Mouse (Mus musculus) liver, embryonic 11.5 days (tissue): ENCODE data around the gene Schip1. TPM values are rescaled to one million over a fixed set of nuclear protein-coding genes. Genes with fewer than 3 reads are reported as not detected.

Experiments used
- ATAC-seq: fragments of 200-750 bp; cut with Nextera tagmentation; replicated peaks from 2 replicates; pipeline ENCODE4 v1.8.0; 2017; ENCODE audit warnings: moderate number of reproducible peaks, mild to moderate bottlenecking, moderate TSS enrichment, moderate library complexity; ENCODE audit not compliant: low FRiP score
- DNase-seq: peaks from one replicate; pipeline ENCODE4 v3.0.0-alpha.2; 2017; ENCODE audit warnings: low spot score
- H3K27ac ChIP-seq: fragments of 300-500 bp; sonication (generic); 2 replicates; pipeline ENCODE4 v1.5.1; 2014; ENCODE audit warnings: mild to moderate bottlenecking, low read depth, low read length, control low read depth
- H3K27me3 ChIP-seq: fragments of 300-500 bp; sonication (generic); replicated peaks from 2 replicates; pipeline ENCODE4 v1.6.1; 2014; ENCODE audit warnings: low read length, mixed read lengths; ENCODE audit not compliant: control insufficient read depth, insufficient read depth
- H3K36me3 ChIP-seq: fragments of 300-500 bp; sonication (generic); 2 replicates; pipeline ENCODE4 v1.6.1; 2014; ENCODE audit warnings: mild to moderate bottlenecking, low read length, moderate library complexity, mixed read lengths; ENCODE audit not compliant: control insufficient read depth, insufficient read depth
- H3K4me1 ChIP-seq: fragments of 300-500 bp; sonication (generic); replicated peaks from 2 replicates; pipeline ENCODE4 v1.6.1; 2014; ENCODE audit warnings: low read length, mixed read lengths; ENCODE audit not compliant: control insufficient read depth, insufficient read depth
- H3K4me2 ChIP-seq: fragments of 300-500 bp; sonication (generic); 2 replicates; pipeline ENCODE4 v1.6.1; 2014; ENCODE audit warnings: mild to moderate bottlenecking, control low read depth, moderate library complexity
- H3K4me3 ChIP-seq: fragments of 300-500 bp; sonication (generic); 2 replicates; pipeline ENCODE4 v1.5.1; 2014; ENCODE audit warnings: low read depth, low read length, control low read depth
- H3K9ac ChIP-seq: fragments of 300-500 bp; sonication (generic); 2 replicates; pipeline ENCODE4 v1.6.1; 2014; ENCODE audit warnings: low read depth, low read length, control low read depth
- H3K9me3 ChIP-seq: fragments of 300-500 bp; sonication (generic); 2 replicates; pipeline ENCODE4 v1.6.1; 2016; ENCODE audit warnings: low read length, inconsistent platforms, mixed read lengths; ENCODE audit not compliant: control insufficient read depth
- WGBS: fragments of 180-500 bp; shearing (Covaris S2); extraction: QIAGEN DNeasy Blood & Tissue Kit; methylation state at CpG from one replicate; pipeline ENCODE4 v1.1.7; 2014; 5-methylcytosine and 5-hydroxymethylcytosine counted together
- polyA plus RNA-seq: library from polyadenylated mRNA; unstranded; fragments of >200 nt; fragmentation: Nextera tagmentation; extraction: Ambion mirVana; gene quantifications from 2 replicates; pipeline ENCODE4 v1.2.1, GENCODE M21; 2014

The Schip1 gene
- polyA plus RNA-seq, 1 experiment from 2014 or later: 10.6 TPM

GRCm38 (mm10) chr3:68495096-68495735, 430.6 kb downstream of the Schip1 start:
- WGBS: under 1% methylated on average over 38 of the region's 38 CpGs
- peak overlapping the region; percentile 27; the same call in 1 of the 2 replicates for H3K9ac ChIP-seq
- peak overlapping the region; percentile 57 for H3K4me3 ChIP-seq
- DNase-seq (peak; percentile 64), ATAC-seq (0 out of 2 replicates have a peak, but pooled peaks have one; percentile 16)
- H3K4me2 ChIP-seq: peak overlapping the region; percentile 93
- H3K36me3 ChIP-seq: no peaks in the 10 kb centered on the region
- peaks cover 32% of the 10 kb centered on the region for H3K4me1 ChIP-seq
- H3K27ac ChIP-seq: peak overlapping the region; percentile 6; the same call in 1 of the 2 replicates
- peaks cover 10% of the 10 kb centered on the region for H3K27me3 ChIP-seq
- no peaks in the 10 kb centered on the region for H3K9me3 ChIP-seq

- H3K27ac ChIP-seq: no peak overlapping the region
- peak overlapping the region; percentile 27; the same call in 1 of the 2 replicates for H3K9ac ChIP-seq
- H3K4me3 ChIP-seq: peak overlapping the region; percentile 57
- no peak for DNase-seq
- 6% methylated on average over 9 of the region's 9 CpGs for WGBS
- H3K27me3 ChIP-seq: peaks cover 10% of the 10 kb centered on the region
- no peaks in the 10 kb centered on the region for H3K36me3 ChIP-seq
- peak overlapping the region; percentile 93 for H3K4me2 ChIP-seq
- H3K9me3 ChIP-seq: no peaks in the 10 kb centered on the region
- no peak for ATAC-seq
- peaks cover 37% of the 10 kb centered on the region for H3K4me1 ChIP-seq
These were observed 431.2 kb downstream of the Schip1 start for GRCm38 (mm10) chr3:68495736-68496242.

- no peak for ATAC-seq
- no peaks in the 10 kb centered on the region for H3K36me3 ChIP-seq
- peak overlapping the region; percentile 93; the same call in 1 of the 2 replicates for H3K4me2 ChIP-seq
- no peaks in the 10 kb centered on the region for H3K9me3 ChIP-seq
- H3K27me3 ChIP-seq: peaks cover 10% of the 10 kb centered on the region
- H3K4me3 ChIP-seq: no peak overlapping the region
- no peak for DNase-seq
- H3K27ac ChIP-seq: no peak overlapping the region
- peaks cover 37% of the 10 kb centered on the region for H3K4me1 ChIP-seq
- no peak overlapping the region for H3K9ac ChIP-seq
- 30% methylated on average over 6 of the region's 6 CpGs for WGBS
These were observed 431.9 kb downstream of the Schip1 start for GRCm38 (mm10) chr3:68496513-68496912.

- no peaks in the 10 kb centered on the region for H3K9me3 ChIP-seq
- DNase-seq (no peak), ATAC-seq (peak; percentile 87)
- no peak overlapping the region for H3K9ac ChIP-seq
- H3K4me3 ChIP-seq: no peak overlapping the region
- no peak overlapping the region for H3K27ac ChIP-seq
- H3K4me1 ChIP-seq: peaks cover 30% of the 10 kb centered on the region
- 41% methylated on average over 6 of the region's 6 CpGs for WGBS
- peaks cover 10% of the 10 kb centered on the region for H3K27me3 ChIP-seq
- H3K4me2 ChIP-seq: peak overlapping the region; percentile 27
- no peaks in the 10 kb centered on the region for H3K36me3 ChIP-seq
These were observed 435.0 kb downstream of the Schip1 start for GRCm38 (mm10) chr3:68499532-68500152.

- Histone ChIP-seq H3K27me3 (no peaks in the 10 kb centered on the region), H3K4me2 (no peak overlapping the region), H3K4me3 (no peak overlapping the region)
These were observed 440.2 kb downstream of the Schip1 start for GRCm38 (mm10) chr3:68504838-68505237.

GRCm38 (mm10) chr3:68506769-68507318, 442.2 kb downstream of the Schip1 start:
- H3K27ac ChIP-seq: no peak overlapping the region
- H3K4me2 ChIP-seq: no peak overlapping the region
- H3K36me3 ChIP-seq: no peaks in the 10 kb centered on the region
- H3K4me1 ChIP-seq: peaks cover 35% of the 10 kb centered on the region
- no peaks in the 10 kb centered on the region for H3K27me3 ChIP-seq
- H3K9ac ChIP-seq: no peak overlapping the region
- 39% methylated on average over 7 of the region's 7 CpGs for WGBS
- H3K4me3 ChIP-seq: no peak overlapping the region
- DNase-seq (no peak), ATAC-seq (no peak)
- no peaks in the 10 kb centered on the region for H3K9me3 ChIP-seq

More at GRCm38 (mm10) chr3:68504838-68505237, 440.2 kb downstream of the Schip1 start:
- no peaks in the 10 kb centered on the region for H3K9me3 ChIP-seq
- H3K36me3 ChIP-seq: no peaks in the 10 kb centered on the region
- 66% methylated on average over 3 of the region's 3 CpGs for WGBS
- H3K27ac ChIP-seq: no peak overlapping the region
- ATAC-seq: no peak
- no peak for DNase-seq
- H3K9ac ChIP-seq: no peak overlapping the region
- H3K4me1 ChIP-seq: peaks cover 32% of the 10 kb centered on the region

GRCm38 (mm10) chr3:68508629-68509028, 444.0 kb downstream of the Schip1 start:
- 22% methylated on average over 6 of the region's 6 CpGs for WGBS
- DNase-seq: no peak
- ATAC-seq: peak; percentile 59
- Histone ChIP-seq H3K4me3 (no peak overlapping the region), H3K27ac (peak overlapping the region; percentile 21), H3K36me3 (no peaks in the 10 kb centered on the region), H3K4me2 (0 out of 2 replicates have a peak overlapping the region, but pooled peaks have one; percentile 20), H3K9ac (peak overlapping the region; percentile 41; the same call in 1 of the 2 replicates), H3K9me3 (no peaks in the 10 kb centered on the region), H3K27me3 (no peaks in the 10 kb centered on the region), H3K4me1 (peaks cover 35% of the 10 kb centered on the region)

- peak; percentile 94 for ATAC-seq
- Histone ChIP-seq H3K4me3 (no peak overlapping the region), H3K4me1 (peaks cover 35% of the 10 kb centered on the region), H3K27ac (peak overlapping the region; percentile 78), H3K27me3 (no peaks in the 10 kb centered on the region), H3K4me2 (peak overlapping the region; percentile 50), H3K9me3 (no peaks in the 10 kb centered on the region), H3K9ac (no peak overlapping the region; the same call in 1 of the 2 replicates), H3K36me3 (no peaks in the 10 kb centered on the region)
- WGBS: 42% methylated on average over 5 of the region's 5 CpGs
- no peak for DNase-seq
These were observed 446.3 kb downstream of the Schip1 start for GRCm38 (mm10) chr3:68510872-68511271.
